Mouse (Mus musculus) heart, embryonic 15.5 days (tissue): Measurements from ENCODE around the gene Nmu. TPM values are rescaled to one million over a fixed set of nuclear protein-coding genes. Genes with fewer than 3 reads are reported as not detected.

Experiments
- ATAC-seq: fragments of 200-750 bp; cut with Nextera tagmentation; replicated peaks from 2 replicates; pipeline ENCODE4 v1.8.0; 2017; ENCODE audit warnings: low read depth, moderate TSS enrichment; ENCODE audit not compliant: insufficient number of reproducible peaks, insufficient read depth, low FRiP score
- H3K27ac ChIP-seq: fragments of 300-500 bp; sonication (generic); 2 replicates; pipeline ENCODE4 v1.5.1; 2015; ENCODE audit warnings: mild to moderate bottlenecking, inconsistent platforms
- H3K27me3 ChIP-seq: fragments of 300-500 bp; sonication (generic); 2 replicates; pipeline ENCODE4 v1.6.1; 2015; ENCODE audit warnings: inconsistent platforms
- H3K36me3 ChIP-seq: fragments of 300-500 bp; sonication (generic); 2 replicates; pipeline ENCODE4 v1.6.1; 2015; ENCODE audit warnings: mild to moderate bottlenecking, inconsistent platforms
- H3K4me1 ChIP-seq: fragments of 300-500 bp; sonication (generic); replicated peaks from 2 replicates; pipeline ENCODE4 v1.6.1; 2015; ENCODE audit warnings: inconsistent platforms
- H3K4me2 ChIP-seq: fragments of 300-500 bp; sonication (generic); 2 replicates; pipeline ENCODE4 v1.6.1; 2015; ENCODE audit warnings: inconsistent platforms, mild to moderate bottlenecking, moderate library complexity
- H3K4me3 ChIP-seq: fragments of 300-500 bp; sonication (generic); 2 replicates; pipeline ENCODE4 v1.5.1; 2015; ENCODE audit warnings: mild to moderate bottlenecking, inconsistent platforms
- H3K9ac ChIP-seq: fragments of 300-500 bp; sonication (generic); 2 replicates; pipeline ENCODE4 v1.6.1; 2015; ENCODE audit warnings: mild to moderate bottlenecking, inconsistent platforms
- H3K9me3 ChIP-seq: fragments of 300-500 bp; sonication (generic); replicated peaks from 2 replicates; pipeline ENCODE4 v1.6.1; 2016; ENCODE audit warnings: inconsistent platforms
- WGBS: fragments of 180-500 bp; shearing (Covaris S2); methylation state at CpG from one replicate; pipeline ENCODE4 v1.1.7; 2015; ENCODE audit warnings: mixed read lengths; 5-methylcytosine and 5-hydroxymethylcytosine counted together
- polyA plus RNA-seq: library from polyadenylated mRNA; unstranded; fragments of >200 nt; fragmentation: Nextera tagmentation; extraction: Ambion mirVana; gene quantifications from 2 replicates; pipeline ENCODE4 v1.2.1, GENCODE M21; 2015

The Nmu gene
- polyA plus RNA-seq, 1 experiment from 2014 or later: not detected

GRCm38 (mm10) chr5:76308206-76308605, 55.4 kb downstream of the Nmu start:
- no peak overlapping the region for H3K4me3 ChIP-seq
- WGBS: 61% methylated on average over 2 of the region's 2 CpGs
- H3K9ac ChIP-seq: no peak overlapping the region
- no peaks in the 10 kb centered on the region; the same call in 1 of the 2 replicates for H3K27me3 ChIP-seq
- H3K36me3 ChIP-seq: no peaks in the 10 kb centered on the region
- no peak for ATAC-seq
- H3K4me2 ChIP-seq: no peak overlapping the region
- no peak overlapping the region for H3K27ac ChIP-seq
- H3K9me3 ChIP-seq: no peaks in the 10 kb centered on the region
- peaks cover 6% of the 10 kb centered on the region for H3K4me1 ChIP-seq

- WGBS: 75% methylated on average over 3 of the region's 3 CpGs
- H3K4me1 ChIP-seq: peaks cover 8% of the 10 kb centered on the region
These were observed 57.3 kb downstream of the Nmu start for GRCm38 (mm10) chr5:76306261-76306660.

GRCm38 (mm10) chr5:76305616-76306015, 58.0 kb downstream of the Nmu start:
- peak overlapping the region; percentile 97 for H3K4me3 ChIP-seq
- 7% methylated on average over 8 of the region's 8 CpGs for WGBS
- H3K27ac ChIP-seq: no peak overlapping the region
- peak overlapping the region; percentile 94 for H3K4me2 ChIP-seq
- H3K9me3 ChIP-seq: no peaks in the 10 kb centered on the region
- no peak for ATAC-seq
- peaks cover 8% of the 10 kb centered on the region for H3K4me1 ChIP-seq
- peak overlapping the region; percentile 31; the same call in 1 of the 2 replicates for H3K9ac ChIP-seq
- no peaks in the 10 kb centered on the region for H3K36me3 ChIP-seq
- H3K27me3 ChIP-seq: no peaks in the 10 kb centered on the region

More at GRCm38 (mm10) chr5:76306261-76306660, 57.3 kb downstream of the Nmu start:
- H3K4me3 ChIP-seq: no peak overlapping the region
- ATAC-seq: no peak
- H3K27ac ChIP-seq: no peak overlapping the region
- H3K9me3 ChIP-seq: no peaks in the 10 kb centered on the region
- H3K36me3 ChIP-seq: no peaks in the 10 kb centered on the region
- H3K4me2 ChIP-seq: no peak overlapping the region
- H3K9ac ChIP-seq: no peak overlapping the region
- H3K27me3 ChIP-seq: no peaks in the 10 kb centered on the region

- ATAC-seq: peak; percentile 89
- peak within 1 kb of the TSS; percentile 97 for H3K9ac ChIP-seq
- H3K27me3 ChIP-seq: no peaks in the 10 kb centered on the region
- H3K4me1 ChIP-seq: peaks cover 8% of the 10 kb centered on the region
- H3K4me3 ChIP-seq: peak within 1 kb of the TSS; percentile 97
- peak within 1 kb of the TSS; percentile 94 for H3K4me2 ChIP-seq
- no peaks in the 10 kb centered on the region for H3K36me3 ChIP-seq
- peak within 1 kb of the TSS; percentile 98 for H3K27ac ChIP-seq
- no peaks in the 10 kb centered on the region for H3K9me3 ChIP-seq
- under 1% methylated on average over 100 of the region's 104 CpGs for WGBS
These were observed 58.9 kb downstream of the Nmu start, which contains the start of gene Clock for GRCm38 (mm10) chr5:76304452-76305341. Gene Clock, minus strand, starts transcription at chr5:76304792.

- H3K4me2 ChIP-seq: peak overlapping the region; percentile 94
- peak overlapping the region; percentile 98 for H3K27ac ChIP-seq
- H3K4me1 ChIP-seq: peaks cover 8% of the 10 kb centered on the region
- no peaks in the 10 kb centered on the region for H3K36me3 ChIP-seq
- H3K4me3 ChIP-seq: peak overlapping the region; percentile 97
- peak; percentile 88 for ATAC-seq
- no peaks in the 10 kb centered on the region for H3K27me3 ChIP-seq
- WGBS: under 1% methylated on average over 90 of the region's 100 CpGs
- no peaks in the 10 kb centered on the region for H3K9me3 ChIP-seq
- H3K9ac ChIP-seq: peak overlapping the region; percentile 97
These were observed 59.7 kb downstream of the Nmu start for GRCm38 (mm10) chr5:76303745-76304451.

- no peaks in the 10 kb centered on the region for H3K27me3 ChIP-seq
- peak overlapping the region; percentile 94 for H3K4me2 ChIP-seq
- peaks cover 8% of the 10 kb centered on the region for H3K4me1 ChIP-seq
- WGBS: 5% methylated on average over 11 of the region's 11 CpGs
- peak overlapping the region; percentile 97 for H3K9ac ChIP-seq
- peak overlapping the region; percentile 98 for H3K27ac ChIP-seq
- H3K9me3 ChIP-seq: no peaks in the 10 kb centered on the region
- no peaks in the 10 kb centered on the region for H3K36me3 ChIP-seq
- peak overlapping the region; percentile 97 for H3K4me3 ChIP-seq
- ATAC-seq: no peak
These were observed 60.2 kb downstream of the Nmu start for GRCm38 (mm10) chr5:76303379-76303744.

- H3K4me2 ChIP-seq: no peak overlapping the region
- WGBS: 87% methylated on average over 2 of the region's 2 CpGs
- ATAC-seq: no peak
- H3K9me3 ChIP-seq: no peaks in the 10 kb centered on the region
- H3K9ac ChIP-seq: no peak overlapping the region
- no peaks in the 10 kb centered on the region for H3K27me3 ChIP-seq
- no peaks in the 10 kb centered on the region for H3K36me3 ChIP-seq
- peaks cover 8% of the 10 kb centered on the region for H3K4me1 ChIP-seq
- H3K27ac ChIP-seq: no peak overlapping the region
- no peak overlapping the region for H3K4me3 ChIP-seq
These were observed 61.6 kb downstream of the Nmu start for GRCm38 (mm10) chr5:76302009-76302408.

GRCm38 (mm10) chr5:76289234-76289691, 74.3 kb downstream of the Nmu start:
- Histone ChIP-seq H3K36me3 (no peaks in the 10 kb centered on the region), H3K9ac (no peak overlapping the region), H3K9me3 (no peaks in the 10 kb centered on the region), H3K4me3 (no peak overlapping the region), H3K4me2 (no peak overlapping the region), H3K27me3 (no peaks in the 10 kb centered on the region), H3K27ac (no peak overlapping the region), H3K4me1 (peaks cover 7% of the 10 kb centered on the region; the same call in 1 of the 2 replicates)
- 72% methylated on average over 8 of the region's 8 CpGs for WGBS
- ATAC-seq: no peak

- Histone ChIP-seq H3K4me1 (peaks cover 7% of the 10 kb centered on the region; the same call in 1 of the 2 replicates), H3K4me2 (no peak overlapping the region), H3K9me3 (no peaks in the 10 kb centered on the region), H3K27ac (no peak overlapping the region), H3K9ac (no peak overlapping the region), H3K36me3 (no peaks in the 10 kb centered on the region), H3K4me3 (no peak overlapping the region), H3K27me3 (no peaks in the 10 kb centered on the region)
- WGBS: 91% methylated on average over 3 of the region's 3 CpGs
- ATAC-seq: no peak
These were observed 75.3 kb downstream of the Nmu start for GRCm38 (mm10) chr5:76288256-76288655.

GRCm38 (mm10) chr5:76287062-76287461, 76.5 kb downstream of the Nmu start:
- H3K9ac ChIP-seq: no peak overlapping the region
- ATAC-seq: no peak
- WGBS: 71% methylated on average over 5 of the region's 5 CpGs
- no peak overlapping the region for H3K27ac ChIP-seq
- no peaks in the 10 kb centered on the region for H3K36me3 ChIP-seq
- peaks cover 7% of the 10 kb centered on the region; the same call in 1 of the 2 replicates for H3K4me1 ChIP-seq
- H3K9me3 ChIP-seq: no peaks in the 10 kb centered on the region
- H3K4me2 ChIP-seq: no peak overlapping the region
- H3K27me3 ChIP-seq: no peaks in the 10 kb centered on the region
- no peak overlapping the region for H3K4me3 ChIP-seq

- no peaks in the 10 kb centered on the region for H3K27me3 ChIP-seq
- peaks cover 7% of the 10 kb centered on the region; the same call in 1 of the 2 replicates for H3K4me1 ChIP-seq
- no peak overlapping the region for H3K4me2 ChIP-seq
- H3K27ac ChIP-seq: no peak overlapping the region
- no peak overlapping the region for H3K4me3 ChIP-seq
- no peaks in the 10 kb centered on the region for H3K36me3 ChIP-seq
- H3K9me3 ChIP-seq: no peaks in the 10 kb centered on the region
- H3K9ac ChIP-seq: no peak overlapping the region
- 75% methylated on average over 4 of the region's 4 CpGs for WGBS
- no peak for ATAC-seq
These were observed 77.9 kb downstream of the Nmu start for GRCm38 (mm10) chr5:76285699-76286098.
